Mouse (Mus musculus): Measurements from ENCODE around the gene Traf3ip3. TPM values are rescaled to one million over a fixed set of nuclear protein-coding genes. Genes with fewer than 3 reads are reported as not detected.

The Traf3ip3 gene
- total RNA-seq, 2 experiments from 2014 or later: 1.8 to 3.0 TPM

DNA sequence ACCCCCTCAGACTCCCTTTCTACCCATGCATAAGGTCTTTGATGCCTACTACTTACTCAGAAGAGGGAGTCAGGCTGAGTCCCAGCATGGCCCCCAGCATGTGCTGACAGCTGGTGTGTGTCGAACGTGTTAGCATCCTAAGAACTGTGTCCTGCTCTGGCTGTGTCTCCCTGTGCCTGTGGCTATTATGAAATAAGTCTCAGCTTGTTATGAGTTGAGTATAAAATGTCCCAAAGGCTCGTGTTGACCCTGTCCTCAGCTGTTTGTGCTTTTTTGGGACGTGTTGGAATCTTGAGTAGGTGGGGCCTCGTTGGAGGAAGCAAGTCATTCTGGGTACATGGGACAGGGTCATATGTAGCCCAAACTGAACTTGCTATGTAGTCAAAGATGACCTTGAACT is 12.6 kb upstream of the Traf3ip3 start:
- no peak for DNase-seq (ENCODE audit: extremely low spot score in 1 of 2, low spot score in 2 of 2)
- intact Hi-C loops (cut with DNase I): no loop called here

DNA sequence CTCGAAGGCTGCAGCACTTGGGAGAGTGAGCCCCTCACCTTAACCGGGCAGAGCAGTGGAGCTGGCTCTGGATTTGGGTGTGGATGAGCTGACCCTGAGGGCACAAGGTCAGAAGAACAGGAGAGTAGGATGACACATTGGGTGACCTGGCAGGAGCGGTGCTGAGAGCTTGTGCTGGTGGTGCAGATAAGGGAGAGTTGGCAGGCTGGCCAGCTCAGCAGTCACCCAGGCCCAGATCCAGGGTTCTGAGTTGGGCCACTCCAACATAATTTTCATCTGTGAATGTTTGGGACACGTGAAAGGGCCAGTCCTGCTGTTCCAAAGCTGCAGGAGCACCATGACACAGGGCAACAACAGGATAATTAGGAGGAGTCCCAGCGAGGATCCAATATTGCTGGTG is 9.9 kb upstream of the Traf3ip3 start:
- no peak for DNase-seq (ENCODE audit: extremely low spot score in 1 of 2, low spot score in 2 of 2)
- intact Hi-C loops (cut with DNase I): no loop called here

DNA sequence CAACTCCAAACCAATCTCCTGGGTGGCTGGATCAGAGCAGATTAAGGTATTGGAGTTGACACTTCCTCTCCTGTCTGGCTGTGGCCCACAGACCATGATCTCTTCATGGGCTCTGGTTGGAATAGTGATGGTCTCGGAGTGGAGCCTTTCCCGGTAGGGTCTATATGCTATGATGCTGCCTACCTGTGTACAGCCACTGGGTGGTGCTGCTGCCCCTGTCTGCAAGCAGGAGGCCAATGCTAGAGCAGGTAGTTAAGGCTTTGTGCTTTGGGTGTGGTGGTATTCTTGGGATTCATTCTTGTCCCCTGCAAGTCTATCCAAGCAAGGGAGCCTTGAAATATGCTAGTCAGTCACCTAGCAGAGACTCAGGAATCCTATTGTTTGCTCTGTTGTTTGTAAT is 6.7 kb upstream of the Traf3ip3 start:
- DNase-seq (ENCODE audit: extremely low spot score in 1 of 2, low spot score in 2 of 2): peak; percentile 41 to 64
- intact Hi-C loops (cut with DNase I): loop anchor here (2.0 to 5.0 kb wide), 3 partner anchors 47 to 174 kb away; no protein-coding TSS in a partner anchor

DNA sequence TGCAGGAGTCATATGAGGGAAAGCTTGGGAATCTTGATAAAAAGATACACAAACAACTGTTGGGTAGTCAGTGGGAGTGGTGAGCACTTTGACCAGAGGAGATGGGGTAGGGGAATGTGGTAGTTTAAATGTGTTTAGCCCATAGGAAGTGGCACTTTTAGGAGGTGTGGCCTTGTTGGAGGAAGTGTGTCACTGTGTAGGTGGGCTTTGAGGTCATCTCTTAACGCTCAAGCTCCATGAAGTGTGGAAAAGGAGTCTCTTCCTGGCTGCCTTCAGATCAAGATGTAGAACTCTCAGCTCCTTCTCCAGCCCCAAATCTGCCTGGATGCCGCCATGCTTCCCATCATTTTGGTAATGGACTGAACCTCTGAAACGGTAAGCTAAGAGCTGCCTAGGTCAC is 6.0 kb upstream of the Traf3ip3 start, which contains the start of gene Lamb3:
Gene Lamb3 (plus strand): TSS at position 197 of the 400 bp plus-strand sequence.
- DNase-seq (ENCODE audit: extremely low spot score in 1 of 2, low spot score in 2 of 2): no peak
- intact Hi-C loops (cut with DNase I): loop anchor here (5.0 kb wide), 2 partner anchors 160 to 175 kb away; no protein-coding TSS in a partner anchor

DNA sequence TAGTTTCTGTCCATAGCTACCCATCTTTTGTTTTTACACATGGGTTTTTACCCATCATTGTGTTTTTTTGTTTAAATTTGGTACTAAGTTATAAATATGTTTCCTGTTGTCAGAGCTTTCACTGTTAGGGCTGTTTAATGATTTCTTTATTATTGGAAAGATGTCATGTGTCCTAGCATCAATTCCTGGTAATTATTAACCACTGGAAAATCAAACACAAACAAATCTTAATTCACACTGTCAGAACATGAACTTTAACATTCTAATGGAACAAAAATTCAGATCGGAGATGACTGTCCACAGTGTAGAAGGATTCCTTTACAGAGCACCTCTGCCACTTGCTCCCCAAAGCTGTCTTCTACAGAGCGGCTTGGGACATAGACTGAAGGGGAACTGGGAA is 3.9 kb upstream of the Traf3ip3 start:
- no peak for DNase-seq (ENCODE audit: extremely low spot score in 1 of 2, low spot score in 2 of 2)
- intact Hi-C loops (cut with DNase I): loop anchor here (5.0 kb wide), 2 partner anchors 162 to 177 kb away; no protein-coding TSS in a partner anchor

DNA sequence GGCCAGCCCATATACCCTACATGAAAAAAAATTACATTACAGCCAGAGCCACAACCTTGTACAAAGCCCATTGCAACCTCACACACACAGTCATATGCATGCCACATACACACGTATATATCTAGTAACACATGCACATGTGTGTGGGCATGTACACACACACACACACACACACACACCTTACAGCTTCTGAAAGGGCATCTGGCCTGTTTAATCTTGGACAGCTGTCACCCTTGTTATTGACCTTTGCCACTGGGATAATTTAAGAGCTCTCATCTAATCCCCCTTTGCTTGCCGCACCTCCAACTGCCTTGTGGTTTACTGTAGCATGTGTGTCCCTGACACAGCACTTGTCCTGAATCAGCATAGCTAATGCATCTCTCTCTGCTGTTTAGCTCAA is 2.3 kb upstream of the Traf3ip3 start:
- DNase-seq (ENCODE audit: extremely low spot score in 1 of 2, low spot score in 2 of 2): no peak
- intact Hi-C loops (cut with DNase I): no loop called here

DNA sequence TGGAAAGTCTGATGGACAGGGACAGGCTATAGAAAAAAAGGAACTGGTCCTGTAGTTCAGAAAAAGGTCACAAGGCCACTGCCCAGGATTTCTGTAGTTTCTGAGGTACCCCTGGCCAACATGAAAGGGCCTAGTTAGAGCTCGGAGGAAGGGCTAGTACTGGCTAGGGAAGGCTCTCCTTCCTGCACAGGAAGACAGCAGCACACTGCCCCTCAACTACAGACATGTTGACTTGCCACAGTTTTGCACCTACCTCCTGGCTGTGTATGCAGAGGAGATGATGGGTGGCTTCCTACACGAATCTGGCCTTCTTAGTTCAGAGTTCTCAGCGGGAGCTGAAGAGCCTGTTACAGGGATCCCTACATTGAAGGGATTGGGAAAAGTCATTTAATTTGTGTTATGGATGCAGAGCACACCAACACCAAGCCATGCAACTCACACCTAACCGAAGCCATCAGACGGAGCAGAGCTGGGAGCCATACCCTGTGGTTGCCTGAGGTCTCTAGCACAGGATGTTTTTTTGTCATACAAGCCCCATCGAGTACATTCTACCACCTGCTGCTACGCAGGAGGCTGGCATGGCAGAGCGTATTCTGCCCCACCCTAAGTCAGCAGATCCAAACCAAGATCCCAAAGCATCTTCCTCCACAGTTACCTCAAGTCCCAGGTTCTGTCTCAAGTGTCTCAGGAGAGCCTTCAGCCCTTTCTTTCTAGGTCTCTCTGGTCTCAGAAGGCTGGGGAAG is 692 bp downstream of the Traf3ip3 start:
- no peak for DNase-seq (ENCODE audit: extremely low spot score in 1 of 2, low spot score in 2 of 2)
- intact Hi-C loops (cut with DNase I): no loop called here

DNA sequence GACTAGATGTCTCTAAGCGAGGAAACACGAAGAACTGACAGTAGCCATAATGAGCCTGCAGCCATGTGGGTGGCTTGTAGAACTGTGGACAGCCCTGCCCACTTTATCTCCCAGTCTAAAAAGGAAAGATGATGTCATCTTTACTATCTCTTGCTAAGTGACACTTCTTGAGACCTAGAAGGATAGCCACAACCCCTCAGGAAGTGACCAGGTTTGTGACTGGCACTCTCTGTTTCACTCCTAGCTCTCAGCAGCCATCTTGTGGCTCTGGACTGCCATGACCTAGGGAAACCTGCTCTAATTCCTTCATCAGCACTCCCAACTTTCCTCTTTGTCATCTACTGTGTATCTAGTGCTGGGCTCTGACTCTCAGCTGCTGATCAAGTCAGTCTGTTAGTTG is 3.2 kb downstream of the Traf3ip3 start:
- DNase-seq (ENCODE audit: extremely low spot score in 1 of 2, low spot score in 2 of 2): no peak
- intact Hi-C loops (cut with DNase I): no loop called here

DNA sequence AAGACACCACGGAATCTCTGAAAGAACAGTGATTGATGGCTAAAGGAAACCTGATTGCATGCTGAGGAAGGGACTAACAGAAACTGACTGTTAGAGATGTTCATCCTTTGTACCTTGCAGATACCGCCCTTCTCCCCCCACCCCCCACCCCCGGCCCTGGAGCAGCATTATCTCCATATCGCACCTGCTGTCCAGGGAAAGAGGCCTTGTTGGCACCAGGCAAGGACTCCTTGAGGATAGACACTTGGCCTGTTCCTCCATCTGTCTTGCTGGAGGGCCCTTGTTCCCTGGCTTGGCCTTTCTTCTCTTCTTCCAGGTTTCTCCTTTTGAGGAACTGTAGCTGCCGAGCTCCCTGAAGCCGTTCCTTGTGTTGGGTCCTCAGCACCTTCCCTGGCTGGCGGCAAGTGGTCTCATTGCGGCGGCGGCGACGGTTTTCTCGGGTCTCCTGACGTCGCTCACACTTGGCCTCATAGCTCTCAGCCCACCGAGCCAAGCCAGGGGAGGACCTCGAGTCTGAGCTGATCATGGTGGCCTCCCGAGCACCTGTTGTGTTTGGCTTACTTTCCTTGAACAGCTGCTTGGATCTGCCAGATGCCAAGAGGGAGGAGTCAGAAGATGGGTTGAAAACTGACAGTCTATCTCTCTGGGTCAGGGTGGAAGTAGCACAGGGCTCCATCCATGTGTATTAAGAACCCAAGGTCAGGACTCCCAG is 3.9 kb downstream of the Traf3ip3 start:
- DNase-seq (ENCODE audit: extremely low spot score in 1 of 2, low spot score in 2 of 2): no peak
- intact Hi-C loops (cut with DNase I): no loop called here

DNA sequence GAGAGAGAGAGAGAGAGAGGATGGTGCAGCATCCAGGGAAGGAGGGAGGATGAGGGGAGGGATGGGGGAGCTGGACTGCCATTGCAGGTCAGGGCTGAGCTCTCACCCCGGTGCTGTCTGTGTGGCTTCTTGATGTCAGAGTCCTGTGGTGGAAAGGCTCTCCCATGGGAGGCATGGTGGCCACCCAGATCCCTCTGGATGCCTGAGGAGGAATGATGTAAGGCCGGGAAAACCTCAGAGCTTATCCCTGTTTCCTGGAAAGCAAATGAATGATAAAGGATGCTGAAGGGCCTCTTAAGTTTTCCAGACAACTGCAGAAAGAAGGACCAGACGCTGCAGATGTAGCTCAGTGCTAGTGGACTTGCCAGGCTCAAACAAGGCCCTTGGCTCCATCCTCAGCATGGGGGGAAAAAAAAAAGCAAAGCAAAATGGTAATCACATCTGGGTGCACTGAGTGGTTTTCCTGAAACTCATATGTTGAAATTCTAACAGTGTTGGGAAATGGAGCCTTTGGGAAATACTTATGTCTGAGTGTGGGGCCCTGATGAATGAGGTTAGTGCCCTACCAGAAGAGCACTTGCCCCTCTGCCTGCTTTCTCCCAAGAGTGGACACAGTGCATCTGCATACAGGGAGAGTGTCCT is 6.2 kb downstream of the Traf3ip3 start:
- intact Hi-C loops (cut with DNase I): no loop called here
- DNase-seq (ENCODE audit: extremely low spot score in 1 of 2, low spot score in 2 of 2): no peak

DNA sequence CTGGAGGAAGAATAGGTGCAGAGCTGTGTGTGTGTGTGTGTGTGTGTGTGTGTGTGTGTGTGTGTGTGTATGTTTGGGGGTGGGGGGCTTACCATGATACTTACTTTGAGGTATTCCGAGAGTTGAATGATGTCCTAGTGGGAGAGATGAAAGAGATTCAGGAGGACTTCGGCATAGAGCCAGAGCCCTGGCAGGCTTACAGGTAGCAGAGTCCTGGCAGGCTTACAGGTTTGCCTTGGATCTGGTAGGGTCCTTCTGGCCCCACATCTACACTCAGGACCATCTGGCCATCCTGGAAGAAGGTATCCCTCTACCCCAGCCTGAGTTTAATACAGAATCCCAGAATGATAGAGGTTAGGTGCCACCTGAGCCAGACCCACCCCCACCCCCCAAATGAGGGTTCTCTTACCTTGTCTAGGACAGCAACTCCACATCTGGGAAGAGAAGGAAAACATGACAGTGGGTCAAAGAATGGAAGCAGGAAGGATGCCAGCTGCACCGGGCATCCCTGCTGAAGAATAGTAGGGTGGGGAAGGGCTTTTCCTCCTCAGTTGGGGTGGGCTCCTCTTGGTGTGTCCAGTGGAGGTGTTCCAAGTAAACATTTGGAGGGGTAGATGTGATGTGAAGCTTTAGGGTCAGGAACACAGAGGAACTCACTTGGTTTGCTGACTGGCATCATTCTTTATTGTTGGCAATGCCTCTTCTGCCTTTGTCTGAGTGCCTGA is 6.9 kb downstream of the Traf3ip3 start:
- DNase-seq (ENCODE audit: extremely low spot score in 1 of 2, low spot score in 2 of 2): no peak
- intact Hi-C loops (cut with DNase I): no loop called here

DNA sequence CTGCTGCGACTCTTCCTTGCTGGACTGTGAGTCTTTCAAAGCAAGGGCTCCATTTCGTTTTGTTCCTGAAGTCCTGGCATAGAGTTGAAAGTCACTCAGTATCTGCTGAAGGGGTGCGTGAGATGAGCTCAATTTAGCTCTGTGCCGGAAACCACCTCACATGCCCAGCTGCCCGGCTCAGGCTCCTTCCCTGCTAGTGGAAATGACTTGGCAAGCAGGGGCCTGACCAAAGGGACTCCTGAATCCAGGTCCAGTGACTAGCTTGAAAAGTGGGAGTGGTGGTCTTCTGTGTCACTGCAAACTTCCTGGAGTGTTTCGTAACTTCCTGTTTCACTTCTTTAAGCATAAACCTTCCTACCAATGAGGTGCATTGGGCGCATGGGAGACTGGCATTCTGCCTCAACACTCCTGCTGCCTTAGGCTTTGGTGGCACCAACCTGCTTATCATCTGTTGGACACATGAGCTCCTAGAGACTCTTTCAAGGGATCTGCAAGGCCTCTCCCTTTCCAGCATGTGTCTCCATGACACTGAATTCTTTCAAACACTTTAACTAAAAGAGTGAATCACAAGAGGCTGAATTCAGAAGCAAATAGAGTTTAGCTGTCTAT is 9.7 kb downstream of the Traf3ip3 start:
- DNase-seq (ENCODE audit: extremely low spot score in 1 of 2, low spot score in 2 of 2): no peak
- intact Hi-C loops (cut with DNase I): no loop called here

DNA sequence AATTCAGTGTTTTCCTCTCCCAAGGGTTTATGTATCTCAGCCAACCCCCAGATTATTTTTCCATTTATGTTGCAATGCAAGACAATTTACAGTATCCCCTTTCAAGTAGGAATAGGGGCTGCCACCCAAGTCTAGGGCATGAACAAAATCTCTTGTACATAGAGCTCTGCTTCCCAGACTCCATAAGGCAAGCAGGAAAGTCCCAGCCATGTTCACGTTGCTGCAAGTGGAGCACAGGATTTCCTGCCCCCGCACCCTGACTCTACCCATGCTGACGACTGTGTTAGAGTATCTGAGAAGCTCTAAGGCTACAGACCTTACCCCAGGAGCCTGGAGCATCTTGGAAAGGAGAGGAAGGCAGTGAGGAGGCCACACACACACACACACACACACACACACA is 11.7 kb downstream of the Traf3ip3 start:
- intact Hi-C loops (cut with DNase I): no loop called here
- DNase-seq (ENCODE audit: extremely low spot score in 1 of 2, low spot score in 2 of 2): peak in 1 of 2 experiments; percentile 40

DNA sequence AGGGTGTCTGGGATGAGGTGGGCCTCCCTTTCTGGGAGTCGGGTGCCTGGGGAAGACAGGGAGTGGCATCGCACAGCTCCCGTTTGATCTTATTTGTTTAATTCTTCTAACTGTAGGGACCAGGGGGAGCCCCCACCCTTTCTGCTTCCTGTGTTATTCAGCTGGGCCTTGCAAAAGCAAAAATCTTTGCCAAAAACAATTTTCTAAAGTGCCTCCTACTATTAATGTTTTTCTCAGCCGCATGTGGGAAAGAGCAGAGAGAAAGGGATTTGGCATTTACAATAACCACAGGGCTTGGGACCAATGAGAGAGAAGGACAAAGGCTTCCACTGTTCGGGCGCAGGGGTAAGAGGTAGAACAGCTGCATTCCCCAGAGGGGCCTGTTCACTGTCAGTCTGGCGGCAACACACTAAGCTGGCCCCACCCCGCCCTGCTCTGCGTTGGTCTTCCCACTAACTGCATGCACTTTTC is 12.3 kb downstream of the Traf3ip3 start:
- DNase-seq (ENCODE audit: extremely low spot score in 1 of 2, low spot score in 2 of 2): peak; percentile 23 to 86

DNA sequence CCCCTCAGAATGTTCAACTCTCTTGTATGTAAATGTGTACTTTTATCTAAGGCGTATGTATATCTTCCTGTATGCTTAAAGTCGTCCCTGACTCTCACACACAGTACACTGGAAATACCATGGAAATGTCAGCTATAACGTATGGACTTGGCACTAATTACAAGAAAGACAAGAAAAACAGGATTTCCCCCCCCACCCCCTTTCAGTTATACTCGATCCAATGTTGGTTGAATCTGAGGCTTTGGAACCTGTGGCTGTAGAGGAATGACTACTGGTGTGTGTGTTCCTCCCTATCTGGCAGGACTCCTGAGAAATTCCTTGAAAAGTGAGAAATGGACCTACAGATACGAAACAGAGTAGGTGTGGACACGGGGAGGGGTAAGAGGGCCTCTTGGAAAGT is 13.2 kb downstream of the Traf3ip3 start:
- DNase-seq (ENCODE audit: extremely low spot score in 1 of 2, low spot score in 2 of 2): no peak
- intact Hi-C loops (cut with DNase I): no loop called here

More for the DNA sequence above, 12.3 kb downstream of the Traf3ip3 start:
- intact Hi-C loops (cut with DNase I): no loop called here

DNA sequence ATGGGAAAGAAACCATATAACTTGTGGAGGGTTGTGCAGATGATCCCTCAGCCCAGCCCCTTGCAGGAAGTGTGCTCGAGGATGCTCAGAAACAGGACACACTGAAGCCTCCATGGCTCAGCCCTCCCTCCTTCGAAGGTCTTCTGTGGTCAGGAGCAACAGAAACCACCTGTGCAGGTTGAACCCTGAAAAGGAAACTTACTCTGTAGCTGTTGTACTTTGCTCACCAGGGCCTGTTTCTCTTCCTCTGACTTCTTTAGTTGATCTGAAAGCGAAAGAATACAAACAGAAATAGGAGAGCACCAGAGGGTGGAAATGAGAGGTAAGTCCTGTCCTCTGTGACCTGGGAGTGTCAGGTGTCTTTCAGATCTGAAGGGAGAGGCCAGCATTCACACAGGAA is 20.4 kb downstream of the Traf3ip3 start:
- intact Hi-C loops (cut with DNase I): no loop called here
- DNase-seq (ENCODE audit: extremely low spot score in 1 of 2, low spot score in 2 of 2): no peak

DNA sequence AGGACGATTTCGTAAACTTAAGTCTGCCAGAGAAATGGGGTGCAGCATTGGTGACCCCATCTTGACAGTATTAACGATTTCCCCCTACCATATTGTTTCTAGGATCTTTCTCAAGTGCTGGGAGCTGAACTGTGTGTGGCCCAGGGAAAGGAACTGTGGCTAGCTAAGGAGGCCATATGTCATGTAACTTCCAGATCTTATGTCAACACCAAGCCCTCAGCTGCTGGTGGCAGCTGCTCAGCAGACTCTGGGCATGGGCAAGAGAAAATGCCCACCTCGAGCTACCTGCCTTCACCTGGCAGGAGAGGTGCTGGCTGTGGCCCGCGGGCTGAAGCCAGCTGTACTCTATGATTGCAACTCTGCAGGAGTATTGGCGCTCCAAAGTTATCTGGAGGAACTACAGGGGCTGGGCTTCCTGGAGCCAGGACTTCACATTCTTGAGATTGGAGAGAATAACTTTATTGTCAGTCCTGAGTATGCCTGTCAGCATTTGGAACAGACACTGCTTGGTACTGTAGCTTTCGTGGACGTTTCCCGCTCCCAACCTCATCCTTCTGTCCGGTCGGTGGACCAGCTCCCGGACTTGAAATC is 27.3 kb downstream of the Traf3ip3 start:
- intact Hi-C loops (cut with DNase I): no loop called here
- DNase-seq (ENCODE audit: extremely low spot score in 1 of 2, low spot score in 2 of 2): no peak

DNA sequence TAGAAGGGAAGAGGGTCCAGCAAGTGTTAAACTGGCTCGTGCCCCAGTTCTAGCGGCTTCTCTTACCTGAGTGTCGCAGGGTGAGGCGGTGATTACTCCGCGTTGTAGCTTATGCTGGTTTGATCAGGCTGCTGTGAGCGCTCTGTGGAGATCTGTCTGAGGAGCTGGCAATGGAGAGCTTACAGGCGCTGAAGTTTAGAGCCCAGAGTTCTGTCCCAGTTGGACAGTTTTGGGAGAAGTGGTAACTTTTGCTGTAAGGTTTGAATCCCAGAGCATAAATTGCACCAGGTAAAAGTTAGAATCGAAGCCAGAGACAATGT is 27.7 kb downstream of the Traf3ip3 start:
- DNase-seq (ENCODE audit: extremely low spot score in 1 of 2, low spot score in 2 of 2): no peak
- intact Hi-C loops (cut with DNase I): no loop called here

Measured in left cerebral cortex, postnatal 10 days (tissue).